Mouse (Mus musculus) regulatory T cell (primary cell): ENCODE results near the gene Atp5b.
"Not testable (repeated sequence)": the region's sequence is repeated elsewhere in the genome, so short reads cannot be mapped to it uniquely, and the experiment has no call there.

Experiments
- in situ Hi-C: fragments of 300-600 bp; cut with MboI, MseI; formaldehyde crosslinking; loops from one replicate; pipeline ENCODE4 v1.15.1; 2025; ENCODE audit warnings: high pct_unique_total_duplicates

Atp5b gene

DNA sequence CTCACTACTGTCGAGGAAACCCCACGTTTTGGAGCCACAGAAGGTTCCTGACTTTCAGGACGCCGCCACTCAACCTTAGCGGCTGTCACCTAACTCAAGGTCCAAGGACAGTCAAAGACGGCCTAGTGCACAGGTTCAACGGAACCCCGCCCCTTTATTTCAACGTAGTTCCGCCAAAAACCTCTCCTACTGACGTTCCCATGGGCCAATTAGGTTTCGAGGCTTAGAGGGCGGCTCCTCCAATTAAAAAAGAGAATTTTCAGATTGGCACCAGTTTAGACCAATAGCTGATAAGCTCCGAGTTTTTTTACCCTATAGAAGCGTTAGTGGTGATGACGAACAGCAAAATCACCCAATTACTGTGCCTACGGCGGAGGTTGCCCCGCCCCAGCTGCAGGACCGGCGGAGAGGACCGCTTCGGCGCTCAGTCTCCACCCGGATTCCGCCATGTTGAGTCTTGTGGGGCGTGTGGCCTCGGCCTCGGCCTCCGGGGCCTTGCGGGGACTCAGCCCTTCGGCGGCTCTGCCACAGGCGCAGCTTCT is at the start of gene Atp5b:
Gene Atp5b, plus strand, starts transcription at position 394 of the 542 bp plus-strand sequence.
- in situ Hi-C loops: no loop called here

DNA sequence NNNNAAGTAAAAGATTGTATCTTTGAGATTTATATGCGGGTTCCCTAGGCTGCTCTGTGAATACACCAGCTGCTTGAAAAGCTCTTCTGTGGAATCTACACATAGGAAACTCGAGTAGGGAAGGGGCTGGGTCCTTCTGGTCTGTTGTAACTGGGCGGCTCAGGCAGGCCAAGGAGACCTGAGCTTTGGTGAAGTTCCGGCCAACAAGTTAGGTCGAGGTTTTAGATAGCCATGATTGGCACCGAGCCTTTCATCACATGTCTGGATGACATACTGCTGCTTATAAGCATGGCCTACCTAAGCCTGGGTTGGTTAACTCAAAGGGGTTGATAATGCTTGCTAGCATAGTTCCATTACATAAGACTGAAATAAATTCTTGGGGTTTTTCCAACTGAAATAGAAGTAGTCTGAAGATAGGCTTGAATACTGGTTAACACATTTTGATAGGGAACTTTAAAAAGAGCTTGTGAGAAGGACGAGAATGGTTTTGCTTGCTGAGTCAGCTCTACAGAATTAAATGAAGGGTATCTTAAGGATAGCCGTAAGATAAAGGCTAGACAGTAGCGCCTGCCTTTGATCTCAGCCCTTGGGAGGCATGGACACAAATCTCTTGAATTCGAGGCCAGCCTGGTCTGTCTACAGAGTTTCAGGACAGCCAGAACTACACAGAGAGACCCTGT is 46.2 kb upstream of the Atp5b start:
- in situ Hi-C loops: no loop called here

DNA sequence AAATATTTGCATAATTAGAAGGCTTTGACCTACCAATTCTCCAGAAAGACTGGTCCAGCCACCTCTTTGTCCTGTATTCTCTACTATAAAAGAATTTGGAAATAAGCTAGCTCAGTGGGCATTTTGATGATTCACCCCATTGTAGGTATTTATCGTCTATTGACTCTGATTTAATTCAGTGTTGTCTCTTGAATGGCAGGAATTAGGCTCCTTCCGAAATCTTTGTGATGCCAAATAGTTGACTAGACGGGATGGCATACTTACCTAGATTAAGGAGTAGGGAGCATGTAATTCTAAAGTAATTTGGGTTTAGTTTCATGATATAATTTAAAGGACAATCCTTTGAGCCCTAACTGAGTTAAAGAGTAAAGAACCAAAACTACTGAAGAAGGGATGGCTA is 45.2 kb upstream of the Atp5b start:
- in situ Hi-C loops: no loop called here

- in situ Hi-C loops: no loop called here
Observed at GRCm38 (mm10) chr10:128039167-128039566, 43.9 kb upstream of the Atp5b start.

DNA sequence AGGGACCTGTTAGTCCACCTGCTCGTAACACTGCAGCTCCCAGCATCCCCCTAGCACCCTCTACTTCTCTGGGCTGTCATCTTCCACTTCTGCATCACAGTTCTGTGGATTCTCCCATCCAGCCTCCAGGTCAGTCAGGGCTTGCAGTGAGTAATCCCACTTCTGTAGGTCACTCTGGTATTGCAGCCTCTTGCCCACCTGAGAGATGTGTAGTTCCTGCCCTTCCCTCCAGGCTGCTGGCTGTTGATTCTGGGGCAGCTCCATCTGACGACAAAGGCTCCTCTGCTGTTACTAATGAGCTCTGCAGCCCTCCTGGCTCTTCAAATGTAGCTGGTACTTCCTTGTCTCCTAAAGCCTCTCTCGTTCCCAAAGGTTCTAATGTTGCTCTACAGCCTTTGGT is 43.2 kb upstream of the Atp5b start:
- in situ Hi-C loops: no loop called here

GRCm38 (mm10) chr10:128040293-128040692 is 42.8 kb upstream of the Atp5b start:
- in situ Hi-C loops: no loop called here

GRCm38 (mm10) chr10:128041636-128042035 is 41.4 kb upstream of the Atp5b start:
- in situ Hi-C loops: no loop called here

DNA sequence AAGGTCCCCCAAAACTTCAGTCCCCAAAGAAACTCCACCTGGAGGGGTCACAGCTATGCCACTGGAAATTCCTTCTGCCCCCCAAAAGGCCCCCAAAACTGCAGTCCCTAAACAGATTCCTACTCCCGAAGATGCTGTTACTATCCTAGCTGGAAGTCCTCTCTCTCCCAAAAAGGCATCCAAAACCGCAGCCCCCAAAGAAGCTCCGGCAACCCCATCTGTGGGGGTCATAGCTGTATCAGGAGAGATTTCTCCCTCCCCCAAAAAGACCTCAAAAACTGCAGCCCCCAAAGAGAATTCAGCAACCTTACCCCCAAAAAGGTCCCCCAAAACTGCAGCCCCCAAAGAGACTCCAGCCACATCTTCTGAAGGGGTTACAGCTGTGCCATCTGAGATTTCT is 40.6 kb upstream of the Atp5b start:
- in situ Hi-C loops: no loop called here

DNA sequence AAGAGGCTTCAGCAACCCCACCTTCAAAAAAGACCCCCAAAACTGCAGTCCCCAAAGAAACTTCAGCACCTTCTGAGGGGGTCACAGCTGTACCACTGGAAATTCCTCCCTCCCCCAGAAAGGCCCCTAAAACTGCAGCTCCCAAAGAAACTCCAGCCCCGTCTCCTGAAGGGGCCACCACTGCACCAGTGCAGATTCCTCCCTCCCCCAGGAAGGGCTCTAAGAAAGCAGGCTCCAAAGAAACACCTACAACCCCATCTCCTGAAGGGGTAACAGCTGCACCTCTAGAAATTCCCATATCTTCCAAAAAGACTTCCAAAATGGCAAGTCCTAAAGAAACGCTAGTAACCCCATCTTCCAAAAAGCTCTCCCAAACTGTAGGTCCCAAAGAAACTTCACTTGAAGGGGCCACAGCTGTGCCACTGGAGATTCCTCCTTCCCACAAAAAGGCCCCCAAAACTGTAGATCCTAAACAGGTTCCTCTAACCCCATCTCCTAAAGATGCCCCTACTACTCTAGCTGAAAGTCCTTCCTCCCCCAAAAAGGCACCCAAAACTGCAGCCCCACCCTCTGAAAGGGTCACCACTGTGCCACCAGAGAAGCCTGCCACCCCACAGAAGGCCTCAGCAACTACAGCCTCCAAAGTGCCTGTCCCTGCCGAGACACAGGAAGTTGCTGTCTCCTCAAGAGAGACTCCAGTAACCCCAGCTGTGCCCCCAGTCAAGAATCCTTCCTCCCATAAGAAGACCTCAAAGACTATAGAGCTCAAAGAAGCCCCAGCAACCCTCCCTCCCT is 39.8 kb upstream of the Atp5b start:
- in situ Hi-C loops: no loop called here

- in situ Hi-C loops: no loop called here
Observed at GRCm38 (mm10) chr10:128048157-128048556, 34.9 kb upstream of the Atp5b start.

GRCm38 (mm10) chr10:128049741-128050140 is 33.3 kb upstream of the Atp5b start:
- in situ Hi-C loops: no loop called here

DNA sequence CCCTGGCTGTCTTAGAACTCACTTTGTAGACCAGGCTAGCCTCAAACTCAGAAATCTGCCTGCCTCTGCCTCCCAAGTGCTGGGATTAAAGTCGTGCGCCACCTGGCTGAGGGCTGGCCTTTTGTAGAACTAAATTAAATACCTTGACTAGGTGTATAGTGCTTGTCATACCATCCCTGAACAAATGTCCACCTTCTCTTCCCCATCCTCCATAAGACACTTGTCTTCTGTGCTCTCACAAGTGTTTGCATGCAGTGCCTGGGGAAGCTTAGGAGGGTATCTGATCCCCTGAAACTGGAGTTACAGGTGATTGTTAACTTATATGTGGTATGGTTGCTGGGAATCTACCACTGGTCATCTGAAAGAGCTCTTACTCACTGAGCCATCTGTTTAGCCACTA is 32.7 kb upstream of the Atp5b start:
- in situ Hi-C loops: no loop called here

DNA sequence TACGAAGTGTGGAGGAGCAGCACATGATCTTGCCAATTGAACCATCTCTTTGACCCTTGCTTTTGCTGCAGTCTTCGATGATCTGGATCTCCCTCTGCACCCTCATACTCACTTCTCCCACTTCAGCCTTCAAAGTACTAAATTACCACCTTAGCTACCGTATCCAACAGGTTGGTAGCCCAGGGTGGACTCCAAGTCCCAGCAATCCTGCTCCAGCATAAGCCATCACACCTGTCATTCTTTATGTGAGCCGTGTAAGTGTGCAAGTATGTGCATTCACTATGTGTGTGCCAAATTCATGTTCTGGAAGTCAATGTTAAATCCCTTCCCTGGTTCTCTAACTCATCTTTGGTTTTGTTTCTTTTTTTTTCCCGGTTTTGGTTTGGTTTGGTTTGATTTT is 31.5 kb upstream of the Atp5b start:
- in situ Hi-C loops: no loop called here

DNA sequence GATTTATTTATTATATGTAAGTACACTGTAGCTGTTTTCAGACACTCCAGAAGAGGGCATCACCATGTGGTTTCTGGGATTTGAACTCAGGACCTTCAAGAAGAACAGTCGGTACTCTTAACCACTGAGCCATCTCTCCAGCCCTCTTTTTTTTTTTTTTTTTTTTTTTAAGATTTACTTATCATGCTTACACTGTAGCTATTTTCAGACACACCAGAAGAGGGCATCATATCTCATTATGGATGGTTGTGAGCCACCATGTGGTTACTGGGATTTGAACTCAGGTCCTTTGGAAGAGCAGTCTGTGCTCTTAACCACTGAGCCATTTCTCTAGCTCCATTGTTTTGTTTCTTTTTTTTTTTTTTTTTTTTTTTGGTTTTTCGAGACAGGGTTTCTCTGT is 30.9 kb upstream of the Atp5b start:
- in situ Hi-C loops: not testable (repeated sequence)

DNA sequence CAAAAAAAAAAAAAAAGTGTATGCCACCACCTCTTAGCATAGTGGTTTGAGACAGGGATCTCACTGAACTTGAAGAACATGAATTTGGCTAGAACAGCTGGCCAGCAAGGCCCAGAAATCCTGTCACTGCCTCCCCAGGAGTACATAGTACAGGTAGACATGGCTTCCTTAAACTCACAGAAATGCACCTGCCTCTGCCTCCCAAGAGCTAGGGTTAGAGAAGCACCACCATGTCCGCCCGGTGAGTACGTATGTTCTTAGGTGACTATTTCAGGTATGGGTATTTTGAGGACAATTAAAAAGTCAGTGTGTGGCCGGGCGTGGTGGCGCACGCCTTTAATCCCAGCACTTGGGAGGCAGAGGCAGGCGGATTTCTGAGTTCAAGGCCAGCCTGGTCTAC is 30.1 kb upstream of the Atp5b start:
- in situ Hi-C loops: no loop called here

DNA sequence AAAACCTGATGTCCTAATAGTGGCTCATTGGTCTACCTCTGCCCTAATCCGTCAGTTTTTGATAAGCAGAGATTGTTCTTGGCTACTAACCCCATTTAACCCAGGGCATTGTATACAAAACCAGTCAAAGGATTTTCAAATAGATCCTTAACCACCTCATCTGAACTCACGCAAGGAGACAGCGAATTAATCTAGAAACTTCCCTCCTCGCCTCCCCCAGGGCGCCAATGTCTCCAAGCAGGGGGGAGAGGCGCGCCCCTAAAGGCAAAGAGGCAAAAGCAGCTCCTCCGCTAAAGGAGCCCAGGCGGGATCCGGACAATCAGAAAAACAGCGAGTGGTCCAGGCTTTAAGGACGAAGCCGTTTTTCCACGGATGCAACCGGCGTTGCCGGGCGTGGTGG is 24.9 kb upstream of the Atp5b start:
- in situ Hi-C loops: loop anchor here (5.0 kb wide), 1 partner anchor 981 kb away; the partner anchor contains the start of gene Agap2

GRCm38 (mm10) chr10:128058601-128059151 is 24.4 kb upstream of the Atp5b start, which contains the start of gene Ptges3:
TSS of gene Ptges3 (plus strand) at chr10:128058954.
- in situ Hi-C loops: loop anchor here (5.0 kb wide), 1 partner anchor 981 kb away; the partner anchor contains the start of gene Agap2

DNA sequence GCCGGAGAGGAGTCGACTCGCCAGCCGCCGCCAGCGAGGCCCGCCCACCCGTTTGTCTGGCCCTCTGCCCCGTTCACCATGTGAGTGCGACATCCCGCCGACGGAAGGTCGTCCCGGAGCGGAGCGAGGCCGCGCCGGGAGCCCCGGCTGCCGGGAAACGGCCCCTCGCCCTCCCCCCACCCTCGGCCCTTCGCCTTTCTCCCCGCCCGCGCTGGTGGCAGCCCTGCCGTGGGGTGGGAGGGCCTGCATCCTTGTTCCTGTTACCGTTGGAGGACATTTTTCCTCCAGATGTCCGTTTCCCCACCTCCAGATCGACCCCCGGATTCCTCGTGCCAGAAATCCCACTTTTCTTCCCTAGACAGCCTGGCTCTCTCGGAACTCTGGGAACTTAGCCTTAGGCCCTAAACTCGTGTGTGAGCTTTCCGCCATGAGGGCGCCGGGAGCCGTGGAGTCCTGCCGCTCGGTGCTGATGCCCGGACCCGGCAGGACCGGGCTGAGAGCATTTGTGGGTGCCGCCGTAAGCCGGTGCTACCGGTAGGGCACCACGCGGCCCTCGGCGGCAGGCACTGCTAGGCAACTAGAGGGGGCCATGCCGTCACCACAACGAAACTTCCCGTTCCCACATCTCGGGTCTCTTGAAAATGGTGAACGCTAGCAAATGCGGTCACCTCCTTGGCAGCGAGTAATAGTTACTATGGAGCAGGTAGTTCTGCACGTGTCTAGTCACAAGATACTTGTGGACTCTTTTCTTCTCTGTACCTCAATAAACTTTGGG is 23.7 kb upstream of the Atp5b start:
- in situ Hi-C loops: loop anchor here (5.0 kb wide), 1 partner anchor 982 kb away; the partner anchor contains the start of gene Agap2

- in situ Hi-C loops: no loop called here
Observed at GRCm38 (mm10) chr10:128061109-128061508, 22.0 kb upstream of the Atp5b start.

GRCm38 (mm10) chr10:128062221-128062989 is 20.7 kb upstream of the Atp5b start:
- in situ Hi-C loops: no loop called here

- in situ Hi-C loops: no loop called here
Observed at GRCm38 (mm10) chr10:128066072-128066471, 17.0 kb upstream of the Atp5b start.
